Mouse (Mus musculus): Measurements from ENCODE around the gene BC003965.
A peak's percentile ranks its signal among the peaks of the same experiment; 100 is the strongest.
"Not testable (repeated sequence)": the region's sequence is repeated elsewhere in the genome, so short reads cannot be mapped to it uniquely, and the experiment has no call there.

The BC003965 gene

DNA sequence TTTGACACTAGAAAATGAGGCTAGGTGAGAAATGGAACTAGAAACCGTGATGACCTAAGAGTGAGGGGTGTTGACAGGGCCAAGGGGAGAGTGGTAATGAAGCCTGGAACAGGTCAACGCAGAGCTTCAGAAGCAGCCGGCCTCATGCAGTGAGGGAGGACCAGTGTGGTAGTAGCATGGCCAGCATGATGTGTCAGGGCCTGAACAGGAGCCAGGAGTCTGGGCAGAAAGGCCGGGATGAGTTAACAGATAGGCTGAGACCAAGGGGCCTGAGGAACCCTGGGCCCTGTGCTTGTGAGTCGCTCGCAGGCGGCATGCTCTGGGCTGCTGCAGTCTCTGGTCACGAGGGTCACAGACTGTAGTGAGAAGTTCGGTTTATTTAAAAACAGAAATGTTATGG lies 34.6 kb downstream of the BC003965 start:
- no peak for DNase-seq (ENCODE audit: low spot score in 2 of 2)

GRCm38 (mm10) chr17:25219492-25220295 lies 35.3 kb downstream of the BC003965 start:
- no peak for DNase-seq (ENCODE audit: low spot score in 2 of 2)

DNA sequence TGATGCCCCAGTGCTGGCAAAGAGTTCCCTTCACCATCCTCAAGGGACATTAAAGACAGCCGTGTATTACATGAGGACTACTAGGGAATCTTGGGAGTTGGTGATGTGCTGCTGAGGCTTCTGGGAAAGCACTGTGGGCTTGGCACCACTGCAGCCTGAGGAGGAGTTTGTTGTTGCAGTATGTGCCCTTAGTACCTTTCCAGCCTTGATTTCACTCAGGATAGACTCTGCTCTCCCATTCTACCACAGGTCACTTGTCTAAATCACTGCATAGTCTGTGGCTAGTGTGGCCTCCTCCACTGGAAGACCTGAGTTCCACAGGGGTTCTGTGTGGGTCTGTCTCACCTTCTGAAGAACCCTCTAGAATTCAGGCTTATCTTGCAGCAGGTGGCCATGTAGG lies 36.4 kb downstream of the BC003965 start:
- DNase-seq (ENCODE audit: low spot score in 2 of 2) = no peak

DNA sequence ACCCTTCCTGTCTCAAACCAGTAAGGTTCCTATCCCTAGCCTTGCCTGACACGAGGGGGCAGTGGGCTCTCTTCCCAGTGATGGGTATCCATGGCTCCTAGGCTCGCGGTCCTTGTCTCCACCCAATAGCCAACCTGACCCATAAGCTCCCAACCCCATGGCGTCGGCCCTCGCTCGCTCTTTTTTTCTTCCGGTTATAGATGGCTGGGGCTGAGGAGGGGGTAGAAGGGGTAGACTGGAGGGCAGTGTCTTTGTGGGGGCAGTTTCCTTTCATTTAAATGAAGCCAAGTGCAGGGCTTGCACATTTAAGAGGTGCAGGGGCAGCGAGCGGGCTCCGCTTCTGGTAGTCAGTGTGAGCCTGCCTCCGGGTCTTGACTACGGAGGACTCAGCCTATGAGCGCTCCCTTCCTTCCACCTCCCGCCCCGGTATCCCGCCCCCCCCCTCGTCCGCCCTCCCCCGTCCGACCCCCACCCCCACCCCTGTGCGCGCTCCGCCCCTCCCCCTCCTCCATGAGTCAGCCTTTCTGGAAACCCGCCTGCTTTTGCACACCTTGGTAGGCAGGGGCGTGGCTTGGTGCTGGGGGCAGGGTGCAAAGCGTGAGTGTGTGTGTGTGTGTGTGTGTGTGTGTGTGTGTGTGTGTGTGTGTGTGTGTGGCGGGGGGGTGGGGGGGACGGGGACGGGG lies 37.6 kb downstream of the BC003965 start:
- peak; percentile 42 to 43 for DNase-seq (ENCODE audit: low spot score in 2 of 2)

DNA sequence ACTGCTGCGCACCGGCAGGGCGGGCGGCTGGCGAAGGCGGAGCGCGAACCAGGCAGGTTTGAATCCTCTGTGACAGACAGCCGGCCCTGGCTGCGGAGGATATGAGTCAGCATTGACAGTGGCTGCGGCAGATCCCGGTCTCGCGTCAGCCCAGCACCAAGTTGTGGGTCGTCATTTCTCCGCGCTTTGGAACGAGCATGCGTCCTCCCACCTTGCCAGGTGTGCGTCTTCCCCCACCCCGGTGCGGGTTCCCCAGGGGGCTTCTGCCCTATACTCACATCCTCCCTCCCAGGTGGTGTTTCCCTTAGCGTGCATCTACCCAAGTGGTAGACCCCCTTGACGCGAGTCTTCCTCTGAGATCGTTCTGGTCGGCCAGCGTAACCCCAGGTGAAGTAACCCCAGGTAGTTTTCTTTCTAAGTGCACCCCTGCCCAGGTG lies 38.2 kb downstream of the BC003965 start:
- not testable (repeated sequence) for DNase-seq (ENCODE audit: low spot score in 2 of 2)

- DNase-seq (ENCODE audit: low spot score in 2 of 2) = no peak
Measured at GRCm38 (mm10) chr17:25222951-25223601, 38.7 kb downstream of the BC003965 start.

GRCm38 (mm10) chr17:25224586-25225222 lies 40.4 kb downstream of the BC003965 start:
- no peak for DNase-seq (ENCODE audit: low spot score in 2 of 2)

GRCm38 (mm10) chr17:25225659-25226058 lies 41.3 kb downstream of the BC003965 start:
- no peak for DNase-seq (ENCODE audit: low spot score in 2 of 2)

- no peak for DNase-seq (ENCODE audit: low spot score in 2 of 2)
Measured at GRCm38 (mm10) chr17:25227991-25228390, 43.6 kb downstream of the BC003965 start.

DNA sequence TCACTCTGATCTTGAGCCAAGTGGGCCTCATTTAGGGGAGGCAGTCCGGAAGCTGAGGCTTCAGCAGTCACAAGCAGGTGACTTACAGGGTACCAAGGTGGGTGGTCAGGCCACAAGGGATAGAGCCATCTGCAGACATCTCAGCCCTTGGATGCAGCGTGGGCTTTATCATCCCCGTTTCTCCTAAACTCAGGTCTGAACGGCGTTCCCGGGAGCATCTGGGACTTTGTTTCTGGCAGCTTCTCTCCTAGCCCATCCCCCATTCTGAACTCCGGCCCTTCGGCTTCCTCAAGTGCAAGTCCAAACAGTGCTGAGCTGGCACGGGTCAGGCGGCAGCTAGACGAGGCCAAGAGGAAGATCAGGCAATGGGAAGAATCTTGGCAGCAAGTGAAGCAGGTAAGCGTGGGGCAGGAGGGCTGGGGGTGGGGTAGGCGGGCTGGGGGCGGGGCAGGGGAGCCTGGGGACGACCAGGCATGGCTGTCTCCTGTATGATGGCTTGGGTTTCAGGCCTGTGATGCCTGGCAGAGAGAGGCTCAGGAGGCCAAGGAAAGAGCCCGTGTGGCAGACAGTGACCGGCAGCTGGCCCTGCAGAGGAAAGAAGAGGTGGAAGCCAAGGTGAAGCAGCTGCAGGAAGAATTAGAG lies 45.8 kb downstream of the BC003965 start:
- not testable (repeated sequence) for DNase-seq (ENCODE audit: low spot score in 2 of 2)

DNA sequence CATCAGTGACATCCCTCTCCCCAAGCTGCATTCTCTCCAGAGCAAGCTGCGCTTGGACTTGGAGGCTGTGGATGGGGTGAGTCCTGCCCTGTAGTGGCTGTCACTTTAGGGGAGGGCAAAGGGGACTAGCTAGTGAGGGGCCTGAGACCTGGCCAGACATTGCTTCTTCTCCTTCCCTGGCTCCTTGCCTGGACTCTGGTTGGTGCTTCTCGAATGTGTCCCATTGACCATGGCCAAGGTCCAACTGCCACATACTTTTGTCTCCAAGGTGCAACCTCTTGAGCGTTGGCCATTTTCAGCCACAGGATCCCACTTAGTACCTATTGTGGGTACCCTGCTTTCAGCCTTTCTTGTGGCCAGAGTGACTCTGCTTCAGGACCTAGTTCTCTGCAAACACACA lies 46.3 kb downstream of the BC003965 start:
- no peak for DNase-seq (ENCODE audit: low spot score in 2 of 2)

- not testable (repeated sequence) for DNase-seq (ENCODE audit: low spot score in 2 of 2)
Measured at GRCm38 (mm10) chr17:25231621-25232020, 47.3 kb downstream of the BC003965 start.

DNA sequence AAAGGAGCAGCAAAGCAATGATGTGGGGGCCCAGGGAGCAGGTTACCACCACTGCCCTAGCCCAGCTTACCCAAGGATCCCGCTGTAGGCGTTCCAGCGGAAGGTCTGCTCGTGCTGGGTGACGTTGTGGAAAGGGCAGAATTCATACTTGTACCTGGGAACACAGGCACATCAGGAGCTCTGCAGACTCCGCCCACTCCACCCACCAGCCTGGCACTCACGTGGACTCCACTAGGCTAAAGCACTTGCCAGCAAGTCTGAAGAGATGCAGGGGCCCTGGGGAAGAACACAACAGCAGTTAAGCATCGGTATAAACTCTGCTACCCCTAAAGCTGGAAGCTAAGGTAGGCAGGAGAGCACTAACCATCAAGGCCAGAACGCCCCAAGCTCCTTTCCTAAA lies 51.3 kb downstream of the BC003965 start:
- DNase-seq (ENCODE audit: low spot score in 2 of 2) = no peak
